Mouse (Mus musculus) liver, embryonic 14.5 days (tissue): ENCODE data around the gene Smtnl2. TPM values are rescaled to one million over a fixed set of nuclear protein-coding genes. Genes with fewer than 3 reads are reported as not detected.

Experiments used
- ATAC-seq: fragments of 200-750 bp; cut with Nextera tagmentation; 2 replicates; pipeline ENCODE4 v1.8.0; 2017; ENCODE audit warnings: moderate number of reproducible peaks, mild to moderate bottlenecking, moderate library complexity; ENCODE audit not compliant: insufficient read depth
- DNase-seq, 3 experiments: peaks; one replicate each; pipeline ENCODE4 v3.0.0-alpha.2; 2012 to 2013; ENCODE audit warnings: low read depth in 3 of 3, low spot score in 3 of 3
- H3K27ac ChIP-seq: fragments of 300-500 bp; sonication (generic); 2 replicates; pipeline ENCODE4 v1.5.1; 2014; ENCODE audit warnings: moderate library complexity, mild to moderate bottlenecking, control low read depth, inconsistent platforms
- H3K27me3 ChIP-seq: fragments of 300-500 bp; sonication (generic); 2 replicates; pipeline ENCODE4 v1.6.1; 2014; ENCODE audit warnings: mild to moderate bottlenecking, low read length, moderate library complexity; ENCODE audit not compliant: control insufficient read depth, insufficient read depth
- H3K36me3 ChIP-seq: fragments of 300-500 bp; sonication (generic); replicated peaks from 2 replicates; pipeline ENCODE4 v1.6.1; 2014; ENCODE audit warnings: low read depth; ENCODE audit not compliant: control insufficient read depth, insufficient read depth
- H3K4me1 ChIP-seq, 2 experiments: fragments of 200-500 bp in 1 of 2; fragments of 300-500 bp in 1 of 2; sonication (generic) in 1 of 2; replicated peaks; 2 replicates each; pipeline ENCODE4 v1.6.1; 2012 to 2014; ENCODE audit warnings: antibody characterized with exemption in 1 of 2, inconsistent platforms in 1 of 2, low read length in 1 of 2; ENCODE audit not compliant: control insufficient read depth in 2 of 2, insufficient read depth in 2 of 2
- H3K4me2 ChIP-seq: fragments of 300-500 bp; sonication (generic); 2 replicates; pipeline ENCODE4 v1.6.1; 2014; ENCODE audit warnings: low read depth, mild to moderate bottlenecking, control low read depth, moderate library complexity
- H3K4me3 ChIP-seq, 2 experiments: fragments of 200-500 bp in 1 of 2; fragments of 300-500 bp in 1 of 2; sonication (generic) in 1 of 2; 2 replicates each; pipeline ENCODE4 v1.5.1; 2012 to 2014; ENCODE audit warnings: low read depth in 2 of 2, low read length in 2 of 2, mild to moderate bottlenecking in 2 of 2, control low read depth in 1 of 2, inconsistent platforms in 1 of 2, moderate library complexity in 1 of 2; ENCODE audit not compliant: insufficient read depth in 1 of 2
- H3K9ac ChIP-seq: fragments of 300-500 bp; sonication (generic); replicated peaks from 2 replicates; pipeline ENCODE4 v1.6.1; 2014; ENCODE audit warnings: mild to moderate bottlenecking, control low read depth, moderate library complexity
- H3K9me3 ChIP-seq: fragments of 300-500 bp; sonication (generic); 2 replicates; pipeline ENCODE4 v1.6.1; 2016; ENCODE audit warnings: low read length, mixed read lengths; ENCODE audit not compliant: control insufficient read depth
- CTCF ChIP-seq: IDR thresholded peaks from 2 replicates; pipeline ENCODE4 v1.5.1; 2016; ENCODE audit warnings: antibody characterized with exemption, low read depth, control low read depth
- EP300 ChIP-seq: IDR thresholded peaks from 2 replicates; pipeline ENCODE4 v1.6.1; 2016; ENCODE audit warnings: antibody characterized with exemption, low read depth
- WGBS: fragments of 180-500 bp; shearing (Covaris S2); extraction: QIAGEN DNeasy Blood & Tissue Kit; methylation state at CpG from one replicate; pipeline ENCODE4 v1.1.7; 2014; ENCODE audit not compliant: insufficient replicate concordance; 5-methylcytosine and 5-hydroxymethylcytosine counted together
- polyA plus RNA-seq, 2 experiments: library from polyadenylated mRNA; depleted of rRNA in 1 of 2; stranded (reverse) in 1 of 2; unstranded in 1 of 2; fragments of >200 nt; fragmentation: Nextera tagmentation in 1 of 2; extraction: Ambion mirVana in 1 of 2; gene quantifications; 2 replicates each; pipeline versions ENCODE4 v1.2.1 to v1.2.3; 2012 to 2014

The Smtnl2 gene
- polyA plus RNA-seq, 2 experiments: 0.86 to 1.3 TPM

DNA sequence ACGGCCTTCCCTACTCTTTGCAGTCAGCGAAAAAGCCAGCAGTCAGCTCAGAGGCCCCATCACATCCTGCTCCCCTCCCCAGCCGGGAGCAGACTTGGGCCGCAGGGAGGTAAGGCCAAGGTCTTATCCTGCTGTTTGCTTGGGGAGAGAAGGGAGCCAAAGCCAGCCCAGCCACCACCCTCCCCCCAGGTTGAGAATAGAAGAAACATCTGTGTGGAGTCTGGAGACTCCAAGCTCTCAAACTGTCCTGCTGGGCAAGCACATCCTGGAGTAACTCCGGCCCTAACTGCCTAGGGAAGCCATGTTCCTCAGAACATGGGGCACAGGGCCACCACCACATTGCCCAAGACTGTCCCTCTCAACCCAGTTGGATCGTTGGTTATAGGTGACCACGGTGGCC, 14.9 kb downstream of the Smtnl2 start:
- no peaks in the 10 kb centered on the region for H3K9me3 ChIP-seq
- 61% methylated on average over 7 of the region's 7 CpGs for WGBS
- ATAC-seq: no peak
- no peak overlapping the region for H3K9ac ChIP-seq
- no peaks in the 10 kb centered on the region for H3K36me3 ChIP-seq
- no peak overlapping the region for H3K27ac ChIP-seq
- H3K4me2 ChIP-seq: no peak overlapping the region
- no peaks in the 10 kb centered on the region for H3K27me3 ChIP-seq
- no peak overlapping the region for H3K4me3 ChIP-seq
- 0 out of 4 replicates have a peak, but pooled peaks cover 0 to 2% of the 10 kb centered on the region in 2 experiments for H3K4me1 ChIP-seq
- TF ChIP-seq EP300: no peak
- no peak for TF ChIP-seq CTCF
- no peak for DNase-seq

- Histone ChIP-seq H3K4me2 (no peak overlapping the region), H3K4me3 (no peak overlapping the region), H3K36me3 (no peaks in the 10 kb centered on the region), H3K9me3 (no peaks in the 10 kb centered on the region), H3K4me1 (0 out of 4 replicates have a peak, but pooled peaks cover 0 to 2% of the 10 kb centered on the region in 2 experiments), H3K9ac (no peak overlapping the region), H3K27me3 (no peaks in the 10 kb centered on the region), H3K27ac (no peak overlapping the region)
- WGBS: 76% methylated on average over 6 of the region's 6 CpGs
- no peak for DNase-seq
- ATAC-seq: no peak
- no peak for TF ChIP-seq CTCF
- TF ChIP-seq EP300: no peak
These were observed 15.9 kb downstream of the Smtnl2 start for GRCm38 (mm10) chr11:72395652-72396051.

DNA sequence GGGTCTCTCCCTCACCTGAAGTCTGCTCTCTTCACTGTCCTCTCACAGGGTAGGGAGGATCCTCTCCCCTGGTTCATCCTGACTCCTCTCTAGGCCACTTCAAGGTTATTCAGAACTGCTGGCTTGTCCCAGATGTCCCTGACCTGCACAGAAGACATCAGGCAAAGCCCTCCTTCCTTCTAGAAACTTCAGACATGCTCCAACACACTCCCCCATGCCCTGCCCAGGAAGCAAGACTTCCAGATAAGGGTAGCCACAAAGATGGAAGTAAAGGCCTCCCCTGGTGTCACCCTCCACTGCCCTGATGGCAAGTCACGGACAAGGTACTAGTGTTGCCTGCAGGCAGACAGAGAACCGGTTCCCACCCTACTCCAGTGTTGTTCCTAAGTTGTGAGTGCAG, 16.8 kb downstream of the Smtnl2 start:
- Histone ChIP-seq H3K36me3 (no peaks in the 10 kb centered on the region), H3K4me3 (no peak overlapping the region), H3K9ac (no peak overlapping the region), H3K27ac (no peak overlapping the region), H3K9me3 (no peaks in the 10 kb centered on the region), H3K4me1 (0 out of 4 replicates have a peak, but pooled peaks cover 0 to 2% of the 10 kb centered on the region in 2 experiments), H3K4me2 (no peak overlapping the region), H3K27me3 (no peaks in the 10 kb centered on the region)
- 33% methylated on average over 2 of the region's 2 CpGs for WGBS
- no peak for ATAC-seq
- DNase-seq: no peak
- TF ChIP-seq CTCF (no peak), EP300 (no peak)

- DNase-seq (no peak), ATAC-seq (no peak)
- Histone ChIP-seq H3K4me3 (no peak overlapping the region), H3K4me2 (no peak overlapping the region), H3K4me1 (0 out of 4 replicates have a peak, but pooled peaks cover 0 to 2% of the 10 kb centered on the region in 2 experiments), H3K27ac (no peak overlapping the region), H3K36me3 (no peaks in the 10 kb centered on the region), H3K27me3 (no peaks in the 10 kb centered on the region), H3K9me3 (no peaks in the 10 kb centered on the region), H3K9ac (no peak overlapping the region)
- 52% methylated on average over 5 of the region's 5 CpGs for WGBS
- TF ChIP-seq CTCF (no peak), EP300 (no peak)
These were observed 17.8 kb downstream of the Smtnl2 start for GRCm38 (mm10) chr11:72393669-72394068.

- Histone ChIP-seq H3K27ac (no peak overlapping the region), H3K36me3 (no peaks in the 10 kb centered on the region)
- no peak for DNase-seq
These were observed 18.3 kb downstream of the Smtnl2 start for GRCm38 (mm10) chr11:72393243-72393642.

More at GRCm38 (mm10) chr11:72393243-72393642, 18.3 kb downstream of the Smtnl2 start:
- 0 out of 4 replicates have a peak, but pooled peaks cover 0 to 2% of the 10 kb centered on the region in 2 experiments for H3K4me1 ChIP-seq
- no peaks in the 10 kb centered on the region for H3K9me3 ChIP-seq
- 45% methylated on average over 3 of the region's 3 CpGs for WGBS
- H3K27me3 ChIP-seq: no peaks in the 10 kb centered on the region
- no peak for TF ChIP-seq EP300
- no peak for TF ChIP-seq CTCF
- no peak overlapping the region for H3K4me2 ChIP-seq
- ATAC-seq: no peak
- H3K9ac ChIP-seq: no peak overlapping the region
- H3K4me3 ChIP-seq: no peak overlapping the region
